Mouse (Mus musculus): ENCODE data around the gene Ccdc175. TPM values are rescaled to one million over a fixed set of nuclear protein-coding genes. Genes with fewer than 3 reads are reported as not detected.

Ccdc175 gene
- not detected in 2 replicates for polyA plus RNA-seq (2014; fragmentation: Nextera tagmentation; extraction: Ambion mirVana)

DNA sequence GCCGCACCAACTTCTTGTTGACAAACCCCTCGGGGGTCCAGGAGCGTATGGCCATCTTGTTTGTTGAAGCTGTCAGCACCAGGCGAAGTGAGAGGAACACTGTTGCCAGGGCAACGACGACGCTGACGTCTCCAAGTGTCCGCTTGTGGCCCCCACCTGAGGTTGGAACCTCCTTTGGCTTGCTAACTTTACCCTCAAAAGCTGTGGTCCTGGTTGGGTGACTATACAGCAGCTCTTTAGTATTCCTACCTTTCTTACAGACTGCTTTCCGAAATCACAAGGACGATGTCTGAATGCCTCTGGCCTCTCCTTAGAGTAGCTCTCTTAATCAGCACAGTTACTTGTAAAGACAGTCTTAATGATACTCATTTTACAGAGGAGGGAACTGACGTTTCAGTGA is at the start of gene Ccdc175:
Gene Ccdc175, minus strand, starts transcription at position 101 of the 400 bp plus-strand sequence.
- no peak for DNase-seq (ENCODE audit: low spot score)
- no peak within 1 kb of the TSS for H3K9ac ChIP-seq (replicated peaks; ENCODE audit: low read length)

DNA sequence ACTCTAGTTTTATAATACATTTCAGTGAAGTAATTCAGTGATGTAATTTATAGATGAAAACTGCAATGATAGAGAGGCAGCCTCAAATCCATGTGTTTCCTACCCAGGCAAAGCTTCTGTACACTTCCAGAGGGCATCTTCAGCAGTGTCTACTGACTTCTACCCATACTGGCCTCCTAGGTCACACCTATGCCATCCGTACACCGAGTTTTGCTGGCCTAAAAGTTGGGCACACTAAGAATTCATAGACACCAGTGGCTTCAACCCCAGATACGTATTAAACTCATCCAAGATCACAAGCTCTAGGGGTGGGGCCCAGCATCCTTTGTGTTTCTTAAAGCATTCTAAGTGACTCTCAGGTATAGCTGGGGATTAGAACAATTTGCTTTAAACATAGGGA is 49.3 kb upstream of the Ccdc175 start:
- ATAC-seq (replicated peaks; ENCODE audit: insufficient number of reproducible peaks, low FRiP score, low TSS enrichment, low read depth): no peak
- no peaks in the 10 kb centered on the region for H3K9me3 ChIP-seq (replicated peaks; ENCODE audit: control insufficient read depth, low read length)

More for the DNA sequence above, at the start of gene Ccdc175:
- no peaks in the 10 kb centered on the region for H3K4me1 ChIP-seq (ENCODE audit: control insufficient read depth, insufficient read depth, low read length)
- no peak within 1 kb of the TSS for H3K27ac ChIP-seq (replicated peaks; ENCODE audit: low read depth, low read length)
- 81% methylated on average over 12 of the region's 12 CpGs for WGBS
- no peak within 1 kb of the TSS for H3K4me2 ChIP-seq (ENCODE audit: low read depth, low read length)
- no peaks in the 10 kb centered on the region for H3K36me3 ChIP-seq (replicated peaks; ENCODE audit: control insufficient read depth, insufficient read depth, low read depth, low read length)
- ATAC-seq (replicated peaks; ENCODE audit: insufficient number of reproducible peaks, low FRiP score, low TSS enrichment, low read depth): no peak
- no peaks in the 10 kb centered on the region for H3K9me3 ChIP-seq (replicated peaks; ENCODE audit: control insufficient read depth, low read length)
- H3K27me3 ChIP-seq (ENCODE audit: control insufficient read depth, insufficient read depth, low read length): no peaks in the 10 kb centered on the region
- no peak within 1 kb of the TSS for H3K4me3 ChIP-seq (ENCODE audit: low read depth, low read length)

DNA sequence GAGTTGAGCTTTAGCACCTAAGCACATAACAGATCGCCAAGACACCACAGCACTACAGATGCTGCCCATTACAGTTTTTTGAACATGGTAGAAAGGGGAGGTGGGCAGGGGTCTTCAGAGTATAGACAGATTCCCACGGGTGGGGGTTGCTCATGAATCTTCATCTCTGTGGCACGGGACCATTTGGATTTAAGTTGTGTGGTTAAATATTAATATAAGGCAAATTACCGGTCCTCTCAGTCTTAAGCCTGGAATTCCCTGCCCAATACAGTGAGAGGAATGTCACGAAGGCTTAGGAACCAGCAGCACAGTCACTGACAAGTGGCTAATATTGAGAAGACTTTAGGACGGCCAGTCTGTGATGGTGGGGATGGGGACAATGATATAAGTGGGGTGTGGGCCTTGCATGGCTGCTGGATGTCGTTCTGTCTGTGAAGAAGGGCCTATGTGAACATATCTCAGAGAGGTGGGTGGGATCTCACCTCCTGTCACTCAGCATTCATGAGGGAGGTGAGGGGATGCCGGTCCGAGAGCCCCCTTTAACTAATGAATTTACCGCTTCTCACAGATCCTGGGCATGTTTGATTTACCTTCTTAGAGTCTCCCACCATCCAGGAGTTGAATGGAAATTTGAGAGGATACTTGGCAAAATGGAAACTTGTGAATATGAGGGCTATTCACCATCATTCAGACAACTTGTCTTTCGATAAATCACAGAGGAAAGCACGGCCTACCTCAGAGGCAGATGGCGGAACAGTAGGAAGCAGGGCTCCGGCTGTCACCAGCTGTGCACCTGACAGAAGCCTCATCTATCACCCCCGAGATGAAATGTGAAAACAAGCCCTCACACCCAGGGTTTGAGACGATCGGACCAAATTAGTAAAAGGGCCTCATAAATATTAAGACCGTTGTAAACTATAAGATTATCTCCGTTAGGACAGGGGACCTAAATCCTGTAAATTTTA is 48.3 kb upstream of the Ccdc175 start:
- Histone ChIP-seq H3K27me3 (ENCODE audit: control insufficient read depth, insufficient read depth, low read length) (no peaks in the 10 kb centered on the region; the same call in 1 of the 2 replicates), H3K4me1 (ENCODE audit: control insufficient read depth, insufficient read depth, low read length) (no peaks in the 10 kb centered on the region), H3K4me2 (ENCODE audit: low read depth, low read length) (no peak overlapping the region), H3K4me3 (ENCODE audit: low read depth, low read length) (no peak overlapping the region), H3K36me3 (replicated peaks; ENCODE audit: control insufficient read depth, insufficient read depth, low read depth, low read length) (no peaks in the 10 kb centered on the region), H3K27ac (replicated peaks; ENCODE audit: low read depth, low read length) (no peak overlapping the region), H3K9me3 (replicated peaks; ENCODE audit: control insufficient read depth, low read length) (no peaks in the 10 kb centered on the region), H3K9ac (replicated peaks; ENCODE audit: low read length) (no peak overlapping the region)
- DNase-seq (ENCODE audit: low spot score) (no peak), ATAC-seq (replicated peaks; ENCODE audit: insufficient number of reproducible peaks, low FRiP score, low TSS enrichment, low read depth) (no peak)
- WGBS: 87% methylated on average over 19 of the region's 19 CpGs

More for the DNA sequence above, 49.3 kb upstream of the Ccdc175 start:
- Histone ChIP-seq H3K9ac (replicated peaks; ENCODE audit: low read length) (no peak overlapping the region), H3K4me3 (ENCODE audit: low read depth, low read length) (no peak overlapping the region), H3K27ac (replicated peaks; ENCODE audit: low read depth, low read length) (no peak overlapping the region), H3K4me2 (ENCODE audit: low read depth, low read length) (no peak overlapping the region), H3K36me3 (replicated peaks; ENCODE audit: control insufficient read depth, insufficient read depth, low read depth, low read length) (no peaks in the 10 kb centered on the region), H3K27me3 (ENCODE audit: control insufficient read depth, insufficient read depth, low read length) (no peaks in the 10 kb centered on the region; the same call in 1 of the 2 replicates), H3K4me1 (ENCODE audit: control insufficient read depth, insufficient read depth, low read length) (no peaks in the 10 kb centered on the region)
- 84% methylated on average over 3 of the region's 3 CpGs for WGBS
- DNase-seq (ENCODE audit: low spot score): no peak

DNA sequence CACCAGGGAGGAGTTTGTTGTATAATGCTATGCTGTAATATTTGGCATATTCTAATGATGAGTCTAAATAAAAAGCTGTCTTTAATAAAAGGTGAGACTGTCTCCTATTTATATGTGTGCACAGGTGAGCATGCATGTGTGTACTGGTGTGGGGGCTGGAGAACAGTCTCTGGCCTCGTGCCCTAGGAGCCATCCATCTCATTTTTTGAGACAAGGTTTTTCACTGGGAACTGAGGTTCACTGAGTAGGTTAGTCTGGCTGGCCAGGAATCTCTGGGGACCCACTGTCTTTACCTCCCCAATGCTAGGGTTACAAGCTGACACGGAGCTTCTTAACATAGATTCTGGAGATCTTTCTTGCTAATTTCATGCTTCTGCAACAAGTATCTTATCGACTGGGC is 47.3 kb upstream of the Ccdc175 start:
- ATAC-seq (replicated peaks; ENCODE audit: insufficient number of reproducible peaks, low FRiP score, low TSS enrichment, low read depth): no peak
- H3K4me2 ChIP-seq (ENCODE audit: low read depth, low read length): no peak overlapping the region
- H3K27me3 ChIP-seq (ENCODE audit: control insufficient read depth, insufficient read depth, low read length): no peaks in the 10 kb centered on the region; the same call in 1 of the 2 replicates
- H3K9ac ChIP-seq (replicated peaks; ENCODE audit: low read length): no peak overlapping the region
- no peak overlapping the region for H3K27ac ChIP-seq (replicated peaks; ENCODE audit: low read depth, low read length)
- H3K4me1 ChIP-seq (ENCODE audit: control insufficient read depth, insufficient read depth, low read length): no peaks in the 10 kb centered on the region
- H3K36me3 ChIP-seq (replicated peaks; ENCODE audit: control insufficient read depth, insufficient read depth, low read depth, low read length): no peaks in the 10 kb centered on the region
- DNase-seq (ENCODE audit: low spot score): no peak
- H3K9me3 ChIP-seq (replicated peaks; ENCODE audit: control insufficient read depth, low read length): no peaks in the 10 kb centered on the region
- H3K4me3 ChIP-seq (ENCODE audit: low read depth, low read length): no peak overlapping the region
- WGBS: 80% methylated on average over 3 of the region's 3 CpGs

DNA sequence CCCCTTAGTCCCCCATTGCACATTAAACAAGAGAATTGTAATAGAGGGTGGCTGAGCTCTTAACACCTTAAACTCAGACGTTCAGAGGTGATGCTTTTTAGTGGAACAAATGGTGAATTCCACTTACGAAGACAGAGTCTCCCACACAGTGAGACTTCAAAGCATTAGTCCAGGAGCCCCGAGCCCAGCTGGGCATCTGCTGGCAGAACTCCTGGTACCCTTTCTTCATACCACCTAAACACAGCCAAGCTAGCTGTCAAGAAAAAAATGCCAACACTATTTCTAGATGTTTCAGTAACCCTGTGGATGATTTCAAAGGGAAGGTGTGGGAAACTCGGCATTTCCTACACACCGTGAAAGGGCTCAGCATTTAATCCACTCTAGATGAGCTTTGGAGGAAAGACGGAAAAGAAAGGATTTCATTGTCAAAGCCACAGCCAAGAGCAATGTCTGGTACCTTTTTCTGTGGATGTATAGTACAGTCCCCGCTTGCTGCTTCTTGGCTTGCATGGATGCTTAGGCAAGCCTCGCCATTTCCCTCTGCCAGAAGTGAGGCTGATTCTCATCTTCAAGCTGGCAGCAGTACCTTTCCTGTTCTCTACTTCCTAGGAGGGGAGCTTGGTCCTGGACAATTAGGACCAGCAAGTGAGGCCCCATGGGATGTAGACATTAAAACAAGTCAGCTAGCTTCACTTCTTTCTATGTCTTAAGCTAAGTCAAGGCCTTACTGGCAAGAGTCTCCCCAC is 44.8 kb upstream of the Ccdc175 start:
- no peak for ATAC-seq (replicated peaks; ENCODE audit: insufficient number of reproducible peaks, low FRiP score, low TSS enrichment, low read depth)
- H3K27me3 ChIP-seq (ENCODE audit: control insufficient read depth, insufficient read depth, low read length): no peaks in the 10 kb centered on the region
- no peaks in the 10 kb centered on the region for H3K4me1 ChIP-seq (ENCODE audit: control insufficient read depth, insufficient read depth, low read length)
- no peak overlapping the region for H3K4me2 ChIP-seq (ENCODE audit: low read depth, low read length)
- H3K4me3 ChIP-seq (ENCODE audit: low read depth, low read length): no peak overlapping the region
- no peak overlapping the region for H3K27ac ChIP-seq (replicated peaks; ENCODE audit: low read depth, low read length)
- H3K36me3 ChIP-seq (replicated peaks; ENCODE audit: control insufficient read depth, insufficient read depth, low read depth, low read length): no peaks in the 10 kb centered on the region
- H3K9me3 ChIP-seq (replicated peaks; ENCODE audit: control insufficient read depth, low read length): no peaks in the 10 kb centered on the region
- no peak for DNase-seq (ENCODE audit: low spot score)
- no peak overlapping the region for H3K9ac ChIP-seq (replicated peaks; ENCODE audit: low read length)
- 82% methylated on average over 8 of the region's 8 CpGs for WGBS

DNA sequence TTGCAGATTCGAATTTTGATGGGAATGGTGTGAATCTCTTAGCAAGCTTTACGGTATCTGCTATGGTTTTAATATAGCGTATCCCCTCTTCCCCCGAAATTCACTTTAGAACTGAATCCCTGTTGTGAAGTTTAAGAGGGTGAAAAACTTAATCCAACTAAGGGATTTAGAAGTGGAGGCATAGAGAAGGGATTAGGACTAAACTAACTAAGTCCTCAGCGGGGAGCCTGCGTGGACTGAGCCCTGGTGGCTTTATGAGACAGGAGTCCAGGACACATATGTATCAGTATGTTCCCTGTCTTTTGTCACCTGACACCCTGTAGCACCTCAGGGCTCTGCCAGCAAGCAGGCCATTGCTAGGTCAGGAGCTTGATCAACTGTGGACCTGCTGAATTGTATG is 42.9 kb upstream of the Ccdc175 start:
- Histone ChIP-seq H3K4me2 (ENCODE audit: low read depth, low read length) (no peak overlapping the region), H3K27me3 (ENCODE audit: control insufficient read depth, insufficient read depth, low read length) (no peaks in the 10 kb centered on the region), H3K4me3 (ENCODE audit: low read depth, low read length) (no peak overlapping the region), H3K9ac (replicated peaks; ENCODE audit: low read length) (no peak overlapping the region), H3K4me1 (ENCODE audit: control insufficient read depth, insufficient read depth, low read length) (no peaks in the 10 kb centered on the region), H3K27ac (replicated peaks; ENCODE audit: low read depth, low read length) (no peak overlapping the region), H3K9me3 (replicated peaks; ENCODE audit: control insufficient read depth, low read length) (no peaks in the 10 kb centered on the region), H3K36me3 (replicated peaks; ENCODE audit: control insufficient read depth, insufficient read depth, low read depth, low read length) (no peaks in the 10 kb centered on the region)
- WGBS: 80% methylated on average over 6 of the region's 6 CpGs
- no peak for DNase-seq (ENCODE audit: low spot score)
- no peak for ATAC-seq (replicated peaks; ENCODE audit: insufficient number of reproducible peaks, low FRiP score, low TSS enrichment, low read depth)

DNA sequence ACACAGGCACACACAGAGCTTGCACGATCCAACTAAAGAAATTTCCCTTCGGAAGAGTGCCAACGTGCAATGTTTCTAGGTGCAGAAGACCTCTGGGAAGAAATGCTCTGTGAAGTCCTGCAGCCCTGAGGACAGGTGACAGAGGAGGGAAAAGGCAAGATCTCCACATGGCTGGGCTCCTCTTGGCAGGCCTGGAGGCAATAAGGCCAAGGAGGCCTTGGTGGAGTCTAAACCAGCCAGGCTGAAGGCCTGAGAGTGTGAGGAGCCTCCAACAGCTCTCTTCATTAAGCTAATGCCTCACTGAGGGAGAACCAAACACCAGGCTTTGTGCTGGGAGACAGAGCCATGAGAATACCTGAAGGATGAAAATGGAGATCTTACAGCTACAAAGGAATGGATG is 40.5 kb upstream of the Ccdc175 start:
- DNase-seq (ENCODE audit: low spot score): no peak
- no peaks in the 10 kb centered on the region for H3K9me3 ChIP-seq (replicated peaks; ENCODE audit: control insufficient read depth, low read length)

More for the DNA sequence above, 40.5 kb upstream of the Ccdc175 start:
- H3K4me2 ChIP-seq (ENCODE audit: low read depth, low read length): no peak overlapping the region
- H3K9ac ChIP-seq (replicated peaks; ENCODE audit: low read length): no peak overlapping the region
- no peak for ATAC-seq (replicated peaks; ENCODE audit: insufficient number of reproducible peaks, low FRiP score, low TSS enrichment, low read depth)
- H3K36me3 ChIP-seq (replicated peaks; ENCODE audit: control insufficient read depth, insufficient read depth, low read depth, low read length): no peaks in the 10 kb centered on the region
- WGBS: 94% methylated on average over 3 of the region's 3 CpGs
- no peak overlapping the region for H3K27ac ChIP-seq (replicated peaks; ENCODE audit: low read depth, low read length)
- H3K27me3 ChIP-seq (ENCODE audit: control insufficient read depth, insufficient read depth, low read length): no peaks in the 10 kb centered on the region
- H3K4me1 ChIP-seq (ENCODE audit: control insufficient read depth, insufficient read depth, low read length): no peaks in the 10 kb centered on the region
- no peak overlapping the region for H3K4me3 ChIP-seq (ENCODE audit: low read depth, low read length)

Data from embryonic facial prominence, embryonic 11.5 days (tissue).